Mouse (Mus musculus) C2C12 (cell line): Measurements from ENCODE around the gene Tbxas1. TPM values are rescaled to one million over a fixed set of nuclear protein-coding genes. Genes with fewer than 3 reads are reported as not detected.
A peak's percentile ranks its signal among the peaks of the same experiment; 100 is the strongest.

ENCODE experiments used
- H3K27me3 ChIP-seq: one replicate; pipeline ENCODE4 v1.6.1; 2011; ENCODE audit not compliant: control insufficient read depth, insufficient read depth, insufficient read length
- H3K36me3 ChIP-seq: one replicate; pipeline ENCODE4 v1.6.1; 2011; ENCODE audit not compliant: control insufficient read depth, insufficient read depth
- H3K4me3 ChIP-seq: one replicate; pipeline ENCODE4 v1.5.1; 2011; ENCODE audit warnings: mild to moderate bottlenecking, control low read depth; ENCODE audit not compliant: poor library complexity, insufficient read depth, severe bottlenecking
- H3K79me2 ChIP-seq: one replicate; pipeline ENCODE4 v1.6.1; 2011; ENCODE audit not compliant: control insufficient read depth, insufficient read depth
- H3K79me3 ChIP-seq: one replicate; pipeline ENCODE4 v1.6.1; 2011; ENCODE audit warnings: low read depth, control low read depth
- H3ac ChIP-seq: one replicate; pipeline ENCODE3; 2011; ENCODE audit warnings: low read depth; ENCODE audit not compliant: control insufficient read depth, insufficient read length
- CEBPB ChIP-seq: IDR thresholded peaks from one replicate; pipeline ENCODE4 v1.6.1; 2011; ENCODE audit warnings: low read depth, mild to moderate bottlenecking, control low read depth, moderate library complexity
- CTCF ChIP-seq: IDR thresholded peaks from one replicate; pipeline ENCODE4 v1.5.1; 2011; ENCODE audit not compliant: control insufficient read depth, insufficient read depth, insufficient read length
- FOSL1 ChIP-seq: IDR thresholded peaks from one replicate; pipeline ENCODE4 v1.8.0; 2011; ENCODE audit warnings: mild to moderate bottlenecking, low read length; ENCODE audit not compliant: poor library complexity, insufficient read depth, severe bottlenecking
- MAX ChIP-seq: IDR thresholded peaks from one replicate; pipeline ENCODE4 v1.6.1; 2011; ENCODE audit warnings: mild to moderate bottlenecking, control low read depth
- MYOD1 ChIP-seq: IDR thresholded peaks from one replicate; pipeline ENCODE4 v1.6.1; 2011; ENCODE audit warnings: low read depth; ENCODE audit not compliant: control insufficient read depth, insufficient read length
- MYOG ChIP-seq: IDR thresholded peaks from one replicate; pipeline ENCODE4 v1.6.1; 2011; ENCODE audit not compliant: control insufficient read depth, insufficient read length; ENCODE audit errors: extremely low read depth
- USF1 ChIP-seq: IDR thresholded peaks from one replicate; pipeline ENCODE4 v1.6.1; 2011; ENCODE audit warnings: low read depth, mild to moderate bottlenecking, control low read depth, moderate library complexity
- polyA plus RNA-seq: library from polyadenylated mRNA; unstranded; fragments of >200 nt; fragmentation: generic; extraction: Trizol; gene quantifications from one replicate; pipeline ENCODE4 v1.2.1, GENCODE M21; 2012; ENCODE audit warnings: missing spikeins

Tbxas1 gene
- polyA plus RNA-seq, 1 experiment = 0.06 TPM

- no peak for TF ChIP-seq MYOG
- no peak for TF ChIP-seq MAX
- TF ChIP-seq MYOD1 = no peak
- no peak for TF ChIP-seq USF1
- no peak for TF ChIP-seq CEBPB
- TF ChIP-seq CTCF = no peak
- no peak for TF ChIP-seq FOSL1
- Histone ChIP-seq H3K79me3 (no peaks in the 10 kb centered on the region), H3K36me3 (no peaks in the 10 kb centered on the region), H3K79me2 (no peaks in the 10 kb centered on the region), H3ac (no peak overlapping the region), H3K27me3 (no peaks in the 10 kb centered on the region), H3K4me3 (no peak overlapping the region)
Measured at GRCm38 (mm10) chr6:38983060-38983459, 107.9 kb downstream of the Tbxas1 start.

- Histone ChIP-seq H3K27me3 (no peaks in the 10 kb centered on the region), H3K4me3 (no peak overlapping the region), H3ac (no peak overlapping the region), H3K79me3 (no peaks in the 10 kb centered on the region), H3K79me2 (no peaks in the 10 kb centered on the region), H3K36me3 (no peaks in the 10 kb centered on the region)
- no peak for TF ChIP-seq MAX
- no peak for TF ChIP-seq CEBPB
- TF ChIP-seq MYOG = no peak
- no peak for TF ChIP-seq CTCF
Measured at GRCm38 (mm10) chr6:38984626-38985025, 109.4 kb downstream of the Tbxas1 start.

- Histone ChIP-seq H3K79me3 (no peaks in the 10 kb centered on the region), H3K79me2 (no peaks in the 10 kb centered on the region), H3K4me3 (no peak overlapping the region), H3K36me3 (no peaks in the 10 kb centered on the region), H3ac (no peak overlapping the region), H3K27me3 (no peaks in the 10 kb centered on the region)
- TF ChIP-seq MYOD1 = no peak
- TF ChIP-seq FOSL1 = no peak
- TF ChIP-seq USF1 = no peak
- TF ChIP-seq MAX = no peak
- TF ChIP-seq CTCF = no peak
- TF ChIP-seq MYOG = no peak
- TF ChIP-seq CEBPB = no peak
Measured at GRCm38 (mm10) chr6:38986641-38987040, 111.4 kb downstream of the Tbxas1 start.

GRCm38 (mm10) chr6:38992016-38992415, 116.8 kb downstream of the Tbxas1 start:
- Histone ChIP-seq H3K79me3 (no peaks in the 10 kb centered on the region), H3K79me2 (no peaks in the 10 kb centered on the region), H3K4me3 (no peak overlapping the region), H3K27me3 (no peaks in the 10 kb centered on the region), H3ac (no peak overlapping the region), H3K36me3 (no peaks in the 10 kb centered on the region)
- no peak for TF ChIP-seq CEBPB
- TF ChIP-seq MYOG = no peak
- TF ChIP-seq MAX = no peak
- TF ChIP-seq USF1 = no peak
- TF ChIP-seq MYOD1 = no peak
- TF ChIP-seq FOSL1 = no peak
- no peak for TF ChIP-seq CTCF

GRCm38 (mm10) chr6:38995774-38996173, 120.6 kb downstream of the Tbxas1 start:
- no peaks in the 10 kb centered on the region for H3K79me2 ChIP-seq
- H3K4me3 ChIP-seq = no peak overlapping the region
- H3ac ChIP-seq = no peak overlapping the region
- no peaks in the 10 kb centered on the region for H3K27me3 ChIP-seq
- TF ChIP-seq MYOD1 = no peak
- no peak for TF ChIP-seq CTCF
- no peak for TF ChIP-seq CEBPB
- no peak for TF ChIP-seq MYOG
- TF ChIP-seq USF1 = no peak
- TF ChIP-seq MAX = no peak
- no peak for TF ChIP-seq FOSL1
- H3K79me3 ChIP-seq = no peaks in the 10 kb centered on the region
- no peaks in the 10 kb centered on the region for H3K36me3 ChIP-seq

GRCm38 (mm10) chr6:38997838-38998237, 122.6 kb downstream of the Tbxas1 start:
- Histone ChIP-seq H3ac (peak overlapping the region; percentile 27), H3K27me3 (no peaks in the 10 kb centered on the region), H3K79me3 (no peaks in the 10 kb centered on the region), H3K4me3 (no peak overlapping the region), H3K36me3 (no peaks in the 10 kb centered on the region), H3K79me2 (no peaks in the 10 kb centered on the region)
- no peak for TF ChIP-seq MYOG

- no peak overlapping the region for H3K4me3 ChIP-seq
- no peaks in the 10 kb centered on the region for H3K79me2 ChIP-seq
- TF ChIP-seq MYOG = no peak
- TF ChIP-seq MYOD1 = no peak
- no peak for TF ChIP-seq MAX
- no peak for TF ChIP-seq CEBPB
- no peak for TF ChIP-seq USF1
- TF ChIP-seq CTCF = no peak
- no peak for TF ChIP-seq FOSL1
- no peaks in the 10 kb centered on the region for H3K79me3 ChIP-seq
- no peak overlapping the region for H3ac ChIP-seq
- no peaks in the 10 kb centered on the region for H3K36me3 ChIP-seq
- H3K27me3 ChIP-seq = no peaks in the 10 kb centered on the region
Measured at GRCm38 (mm10) chr6:39003126-39003525, 127.9 kb downstream of the Tbxas1 start.
